In the genomic region with DNA sequence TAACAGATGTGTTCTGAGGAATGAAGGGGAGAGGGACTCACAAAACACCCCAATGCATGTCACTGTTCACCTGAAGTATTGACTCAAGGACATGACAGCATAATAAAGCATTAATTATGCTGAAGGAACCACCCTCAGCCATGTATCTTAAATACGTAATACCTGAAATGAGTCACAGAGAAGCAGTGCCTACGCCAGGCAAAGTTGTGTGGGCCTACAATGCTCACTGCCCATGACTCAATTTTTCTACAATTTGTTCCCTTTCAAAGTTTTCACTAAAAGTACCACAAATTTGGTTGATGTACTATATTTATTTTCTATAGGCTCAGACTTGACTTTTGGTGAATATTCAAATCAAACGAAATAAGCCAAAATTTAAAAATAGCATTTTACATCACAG, we compare ENCODE assay signal across 32 mouse cellular contexts.
"Had no signal": no experiment of that assay in that cellular context is flagged by ENCODE, and none has a peak within 500 bp of the region (broad histone marks: within the 10 kb centered on the region; RNA-seq: fewer than 3 reads in every experiment).

No protein-coding gene starts in this region.

- H3K9me3 ChIP-seq: heart, embryonic 15.5 days; hindbrain, embryonic 10.5 days; hindbrain, embryonic 12.5 days; hindbrain, embryonic 13.5 days; hindbrain, embryonic 15.5 days; intestine, embryonic 15.5 days; kidney, embryonic 15.5 days had no signal

- H3K9ac ChIP-seq: heart, embryonic 15.5 days; hindbrain, embryonic 12.5 days; hindbrain, embryonic 13.5 days; hindbrain, embryonic 14.5 days; hindbrain, embryonic 15.5 days; intestine, embryonic 15.5 days; kidney, embryonic 15.5 days had no signal

- H3K4me1 ChIP-seq: heart, embryonic 15.5 days; hindbrain, embryonic 10.5 days; hindbrain, embryonic 12.5 days; hindbrain, embryonic 13.5 days; hindbrain, embryonic 15.5 days; intestine, embryonic 15.5 days; kidney, embryonic 15.5 days had no signal

- H3K27me3 ChIP-seq: heart, embryonic 15.5 days; hindbrain, embryonic 12.5 days; hindbrain, embryonic 13.5 days; hindbrain, embryonic 15.5 days; kidney, embryonic 15.5 days had no signal

- H3K27ac ChIP-seq: heart, embryonic 15.5 days; hindbrain, embryonic 10.5 days; hindbrain, embryonic 12.5 days; hindbrain, embryonic 13.5 days; hindbrain, embryonic 14.5 days; hindbrain, embryonic 15.5 days; hindbrain, postnatal 0 days; intestine, embryonic 15.5 days; kidney, embryonic 15.5 days; kidney, postnatal 0 days; layer of hippocampus, adult 2 months; left cerebral cortex, adult 2 months had no signal

- H3K4me2 ChIP-seq: heart, embryonic 15.5 days; hindbrain, embryonic 12.5 days; hindbrain, embryonic 13.5 days; hindbrain, embryonic 14.5 days; hindbrain, embryonic 15.5 days; intestine, embryonic 15.5 days; kidney, embryonic 15.5 days had no signal

- ATAC-seq: hindbrain, embryonic 16.5 days; hindbrain, postnatal 0 days; inflammation-experienced regulatory T-cells, adult 6 months; intestine, embryonic 15.5 days; intestine, embryonic 16.5 days; intestine, postnatal 0 days had no signal

- DNase-seq: heart, postnatal 10 days; heart, postnatal 14 days; heart, postnatal 36 days; heart, postnatal 4 days; kidney, adult 11 months; kidney, adult 18-20 months; kidney, adult 2 months; kidney, adult 8-10 months; kidney, adult 9 months; kidney, postnatal 10 days; kidney, postnatal 14 days; kidney, postnatal 25 days; kidney, postnatal 36 days; kidney, postnatal 4 days; layer of hippocampus, adult 9-11 months; layer of hippocampus, postnatal 36 days had no signal

- H3K36me3 ChIP-seq: heart, embryonic 15.5 days; hindbrain, embryonic 10.5 days; hindbrain, embryonic 12.5 days; hindbrain, embryonic 13.5 days; hindbrain, embryonic 15.5 days; intestine, embryonic 15.5 days; kidney, embryonic 15.5 days had no signal

- H3K4me3 ChIP-seq: heart, embryonic 15.5 days; hindbrain, embryonic 10.5 days; hindbrain, embryonic 12.5 days; hindbrain, embryonic 13.5 days; hindbrain, embryonic 15.5 days; intestine, embryonic 15.5 days; kidney, embryonic 15.5 days; layer of hippocampus, adult 2 months; left cerebral cortex, adult 2 months had no signal
